Mouse (Mus musculus): ENCODE measurements around the gene Gm21103. TPM values are rescaled to one million over a fixed set of nuclear protein-coding genes. Genes with fewer than 3 reads are reported as not detected.

Gene Gm21103
- not detected for polyA plus RNA-seq (2014; fragmentation: Illumina TruSeq; extraction: RNeasy Lipid Tissue Mini Kit (QIAGEN cat#74804); ENCODE audit: low read depth, low replicate concordance)

DNA sequence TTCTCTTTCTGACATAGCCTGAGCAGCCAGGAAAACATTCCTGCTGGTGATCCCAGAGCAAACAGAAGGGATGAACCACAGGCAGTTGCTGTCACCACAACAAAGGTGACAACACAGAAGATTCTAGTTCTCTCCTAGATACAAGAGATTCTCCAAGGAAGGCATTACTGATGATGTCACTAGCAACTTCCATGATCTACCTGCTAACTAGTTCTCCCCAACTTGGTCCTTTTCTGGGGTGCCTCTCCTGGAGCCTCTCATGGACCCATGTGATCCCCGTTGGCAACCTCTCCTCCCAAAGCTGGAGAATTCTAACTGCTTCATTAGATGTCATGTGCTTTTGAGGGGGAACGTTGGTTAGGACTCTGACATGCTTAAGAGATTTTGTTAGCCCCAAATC lies at the start of gene Gm21103:
Gene Gm21103 (minus strand): TSS at position 101 of the 400 bp plus-strand sequence.

DNA sequence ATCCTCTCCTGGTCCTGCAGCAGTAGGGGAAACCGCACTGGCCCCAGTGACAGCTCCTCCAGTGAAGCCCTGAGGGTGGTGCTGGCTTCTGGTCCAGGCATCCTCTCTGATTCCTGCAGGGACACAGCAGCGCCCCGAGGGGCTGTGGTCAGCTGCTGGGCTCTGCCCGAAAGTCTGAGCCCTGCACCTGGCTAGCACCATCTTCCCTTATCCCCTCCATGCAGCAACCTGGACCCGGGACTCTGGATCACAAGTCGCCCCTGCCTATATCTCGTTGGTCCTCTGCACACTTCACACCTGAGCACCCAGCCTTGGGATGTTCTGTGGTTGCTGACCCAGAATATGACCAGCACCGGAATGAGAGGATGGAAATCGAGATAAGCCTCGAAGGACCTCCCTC lies 38.9 kb upstream of the Gm21103 start, which contains the start of gene Gm3618:
Gene Gm3618 (minus strand): TSS at position 101 of the 400 bp plus-strand sequence.

DNA sequence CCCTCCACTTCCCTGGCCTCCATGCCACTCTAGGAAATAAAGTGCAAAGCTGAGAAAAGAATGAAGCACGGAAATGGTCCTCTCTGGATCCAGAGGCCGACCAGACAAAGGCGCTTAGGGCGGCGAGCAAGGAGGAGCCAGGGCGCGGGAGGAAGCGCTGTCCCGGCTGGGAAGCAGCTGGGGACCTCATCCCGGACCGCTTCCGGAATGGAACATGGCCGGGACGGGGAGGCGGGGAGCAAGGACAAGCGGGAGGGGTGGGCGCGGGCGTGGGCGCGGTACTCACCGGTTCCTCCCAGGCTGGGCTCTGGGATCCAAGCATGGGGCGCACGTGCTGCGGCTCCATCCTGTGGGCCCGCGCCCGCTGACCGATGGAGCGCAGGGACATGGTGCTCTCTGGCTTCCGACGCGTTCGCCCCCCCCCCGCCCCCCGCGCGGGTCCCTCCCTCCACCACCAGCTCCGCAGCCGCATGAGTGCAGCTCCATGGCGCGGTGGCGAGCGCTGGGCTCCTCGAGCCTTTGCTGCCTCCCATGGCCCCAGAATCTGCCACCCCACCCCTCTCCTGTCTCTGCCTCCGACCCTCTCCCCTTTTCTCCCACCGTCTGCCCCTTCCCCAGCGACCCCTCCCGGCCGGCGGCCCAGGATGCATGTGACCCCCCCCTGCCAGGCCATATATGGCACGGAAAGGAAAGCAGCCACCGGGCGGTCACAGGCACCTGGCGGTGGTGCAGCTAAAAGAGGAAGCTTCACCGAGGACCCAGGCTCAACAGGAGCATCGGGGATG lies 17.5 kb downstream of the Gm21103 start, which contains the start of gene Gm3411:
Gene Gm3411 (minus strand): TSS at position 320 of the 785 bp plus-strand sequence.

Other genes starting within 250 kb of the Gm21103 start
- not detected for gene Gm6337, start 246.6 kb downstream of the Gm21103 start, polyA plus RNA-seq (2014; fragmentation: Illumina TruSeq; extraction: RNeasy Lipid Tissue Mini Kit (QIAGEN cat#74804); ENCODE audit: low read depth, low replicate concordance)
- 0.76 TPM for gene Gm8206, start 210.9 kb downstream of the Gm21103 start, polyA plus RNA-seq (2014; fragmentation: Illumina TruSeq; extraction: RNeasy Lipid Tissue Mini Kit (QIAGEN cat#74804); ENCODE audit: low read depth, low replicate concordance)
- gene Gm3468, start 196.2 kb downstream of the Gm21103 start, polyA plus RNA-seq (2014; fragmentation: Illumina TruSeq; extraction: RNeasy Lipid Tissue Mini Kit (QIAGEN cat#74804); ENCODE audit: low read depth, low replicate concordance): 0.71 TPM
- gene Gm3476, start 179.0 kb downstream of the Gm21103 start, polyA plus RNA-seq (2014; fragmentation: Illumina TruSeq; extraction: RNeasy Lipid Tissue Mini Kit (QIAGEN cat#74804); ENCODE audit: low read depth, low replicate concordance): not detected
- gene Gm21560, start 85.6 kb downstream of the Gm21103 start, polyA plus RNA-seq (2014; fragmentation: Illumina TruSeq; extraction: RNeasy Lipid Tissue Mini Kit (QIAGEN cat#74804); ENCODE audit: low read depth, low replicate concordance): not detected
- not detected for gene Gm3411, start 17.6 kb downstream of the Gm21103 start, polyA plus RNA-seq (2014; fragmentation: Illumina TruSeq; extraction: RNeasy Lipid Tissue Mini Kit (QIAGEN cat#74804); ENCODE audit: low read depth, low replicate concordance)
- not detected for gene Gm3618, start 38.8 kb upstream of the Gm21103 start, polyA plus RNA-seq (2014; fragmentation: Illumina TruSeq; extraction: RNeasy Lipid Tissue Mini Kit (QIAGEN cat#74804); ENCODE audit: low read depth, low replicate concordance)
- gene Gm16440, start 85.5 kb upstream of the Gm21103 start, polyA plus RNA-seq (2014; fragmentation: Illumina TruSeq; extraction: RNeasy Lipid Tissue Mini Kit (QIAGEN cat#74804); ENCODE audit: low read depth, low replicate concordance): not detected
- gene Gm3591, start 107.6 kb upstream of the Gm21103 start, polyA plus RNA-seq (2014; fragmentation: Illumina TruSeq; extraction: RNeasy Lipid Tissue Mini Kit (QIAGEN cat#74804); ENCODE audit: low read depth, low replicate concordance): 0.34 TPM
- gene Gm3594, start 139.8 kb upstream of the Gm21103 start, polyA plus RNA-seq (2014; fragmentation: Illumina TruSeq; extraction: RNeasy Lipid Tissue Mini Kit (QIAGEN cat#74804); ENCODE audit: low read depth, low replicate concordance): not detected
- gene Gm8356, start 232.4 kb upstream of the Gm21103 start, polyA plus RNA-seq (2014; fragmentation: Illumina TruSeq; extraction: RNeasy Lipid Tissue Mini Kit (QIAGEN cat#74804); ENCODE audit: low read depth, low replicate concordance): not detected

Data from heart, adult 10 weeks (tissue).